Mouse (Mus musculus): ENCODE data around the gene Slc16a11.

DNA sequence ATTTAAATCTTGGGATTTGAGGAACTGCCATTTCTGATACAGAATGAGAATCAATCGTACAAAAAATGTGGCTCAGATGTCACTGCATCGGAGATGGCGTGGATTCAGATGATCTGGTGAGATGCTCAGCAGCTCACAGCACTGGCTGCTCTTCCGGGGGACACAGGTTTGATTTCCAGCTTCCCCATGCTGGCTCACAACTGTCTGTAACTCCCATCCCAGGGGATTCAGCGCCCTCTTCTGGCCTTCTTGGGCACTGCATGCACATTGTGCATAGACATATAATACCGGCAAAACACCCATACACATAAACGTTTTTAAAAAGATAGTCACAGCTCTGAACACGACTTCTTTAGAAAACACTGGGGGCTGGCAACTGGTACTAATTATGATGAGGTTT, 34.9 kb upstream of the Slc16a11 start:
- TF ChIP-seq EP300 (IDR thresholded peaks at IDR 0.05; ENCODE audit: insufficient read depth, low read depth, low read length) (no peak), CTCF (IDR thresholded peaks at IDR 0.05) (peak; percentile 37)

Data from heart, adult 2 months (tissue).